Mouse (Mus musculus) liver, embryonic 16.5 days (tissue): ENCODE measurements around the gene Aoc1. TPM values are rescaled to one million over a fixed set of nuclear protein-coding genes. Genes with fewer than 3 reads are reported as not detected.
"Not testable (repeated sequence)": the region's sequence is repeated elsewhere in the genome, so short reads cannot be mapped to it uniquely, and the experiment has no call there.

Experiments used
- ATAC-seq: fragments of 200-750 bp; cut with Nextera tagmentation; 2 replicates; pipeline ENCODE4 v1.8.0; 2017; ENCODE audit warnings: low read depth, mild to moderate bottlenecking, moderate number of reproducible peaks, moderate library complexity
- H3K27ac ChIP-seq: fragments of 300-500 bp; sonication (generic); 2 replicates; pipeline ENCODE4 v1.5.1; 2014; ENCODE audit warnings: mild to moderate bottlenecking, low read length
- H3K27me3 ChIP-seq: fragments of 300-500 bp; sonication (generic); 2 replicates; pipeline ENCODE4 v1.6.1; 2014; ENCODE audit warnings: low read depth, low read length, mixed read lengths; ENCODE audit not compliant: control insufficient read depth, insufficient read depth
- H3K36me3 ChIP-seq: fragments of 300-500 bp; sonication (generic); 2 replicates; pipeline ENCODE4 v1.6.1; 2014; ENCODE audit warnings: mild to moderate bottlenecking; ENCODE audit not compliant: control insufficient read depth, insufficient read depth
- H3K4me1 ChIP-seq: fragments of 300-500 bp; sonication (generic); 2 replicates; pipeline ENCODE4 v1.6.1; 2014; ENCODE audit warnings: low read depth, low read length, mixed read lengths; ENCODE audit not compliant: control insufficient read depth
- H3K4me2 ChIP-seq: fragments of 300-500 bp; sonication (generic); 2 replicates; pipeline ENCODE4 v1.6.1; 2014; ENCODE audit warnings: low read depth, low read length, mixed read lengths
- H3K4me3 ChIP-seq: fragments of 300-500 bp; sonication (generic); 2 replicates; pipeline ENCODE4 v1.5.1; 2014; ENCODE audit warnings: low read depth, mild to moderate bottlenecking, low read length
- H3K9ac ChIP-seq: fragments of 300-500 bp; sonication (generic); 2 replicates; pipeline ENCODE4 v1.6.1; 2014; ENCODE audit warnings: low read depth, low read length
- H3K9me3 ChIP-seq: fragments of 300-500 bp; sonication (generic); replicated peaks from 2 replicates; pipeline ENCODE4 v1.6.1; 2016; ENCODE audit warnings: low read length; ENCODE audit not compliant: control insufficient read depth
- WGBS: fragments of 180-500 bp; shearing (Covaris S2); extraction: QIAGEN DNeasy Blood & Tissue Kit; methylation state at CpG from one replicate; pipeline ENCODE4 v1.1.7; 2014; ENCODE audit not compliant: insufficient replicate concordance; 5-methylcytosine and 5-hydroxymethylcytosine counted together
- polyA plus RNA-seq: library from polyadenylated mRNA; unstranded; fragments of >200 nt; fragmentation: Nextera tagmentation; extraction: Ambion mirVana; gene quantifications from 2 replicates; pipeline ENCODE4 v1.2.1, GENCODE M21; 2015

Aoc1 gene
- polyA plus RNA-seq, 1 experiment from 2014 or later = 0.20 TPM

DNA sequence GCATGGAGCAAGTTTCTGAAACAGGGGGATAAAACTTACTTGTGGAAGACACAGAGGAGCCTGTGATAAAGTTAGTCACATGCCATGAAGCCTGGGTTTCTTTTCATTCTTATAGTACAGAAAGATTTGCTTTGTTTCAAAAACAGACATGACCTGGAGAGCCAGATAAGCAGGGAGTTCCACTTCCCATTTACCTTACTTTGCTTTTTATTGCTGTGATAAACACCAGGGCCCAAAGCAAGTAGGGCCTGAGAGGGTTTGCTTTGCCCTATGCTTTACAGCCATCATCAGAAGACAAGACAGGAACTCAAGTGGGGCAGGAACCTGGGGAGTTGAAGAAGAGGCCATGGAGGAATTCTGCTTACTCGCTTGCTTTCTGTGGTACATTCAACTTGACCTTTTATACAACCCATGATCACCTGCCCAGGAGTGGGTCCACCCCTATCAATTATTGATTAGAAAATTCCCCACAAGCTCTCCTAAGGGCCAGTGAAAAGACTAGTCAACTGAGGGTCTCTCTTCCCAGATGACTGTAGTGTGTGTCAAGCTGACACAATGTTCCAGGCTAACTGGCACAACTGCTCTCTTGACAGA lies 7.4 kb upstream of the Aoc1 start:
- Histone ChIP-seq H3K36me3 (no peaks in the 10 kb centered on the region), H3K4me3 (no peak overlapping the region), H3K9me3 (no peaks in the 10 kb centered on the region), H3K9ac (no peak overlapping the region), H3K27me3 (no peaks in the 10 kb centered on the region), H3K27ac (no peak overlapping the region), H3K4me1 (no peaks in the 10 kb centered on the region), H3K4me2 (no peak overlapping the region)
- ATAC-seq = no peak
- WGBS = 58% methylated on average over 1 of the region's 1 CpGs

DNA sequence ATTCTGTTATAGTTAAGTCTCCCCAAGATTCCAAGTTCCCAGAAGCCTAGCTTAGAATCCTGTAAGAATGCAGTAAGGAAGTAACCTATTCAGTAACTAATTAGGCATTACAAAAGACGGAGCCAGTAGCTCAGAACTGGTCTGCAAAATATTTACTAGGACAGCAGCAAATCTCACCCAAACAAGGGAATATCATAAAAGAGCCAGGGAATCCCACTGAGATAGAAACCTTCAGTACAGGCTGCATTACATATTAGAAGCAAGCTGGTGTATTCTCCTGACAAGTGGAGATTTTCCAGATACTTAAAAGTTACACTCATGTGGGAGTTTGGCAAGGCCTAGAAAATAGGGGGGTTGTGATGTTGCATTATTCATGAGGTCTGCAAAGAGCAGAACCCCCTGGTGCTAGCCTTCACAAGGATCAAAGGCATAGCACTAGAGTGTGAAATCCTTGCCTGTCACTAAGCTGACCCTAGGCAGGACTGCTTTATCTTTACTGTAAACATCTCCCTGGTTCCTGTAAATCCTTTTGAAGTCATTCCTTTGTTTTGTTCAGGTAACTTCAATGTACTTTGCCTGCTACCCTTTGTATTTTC lies 6.2 kb upstream of the Aoc1 start:
- not testable (repeated sequence) for ATAC-seq, H3K9ac ChIP-seq, H3K4me1 ChIP-seq, H3K4me3 ChIP-seq, H3K4me2 ChIP-seq, H3K27me3 ChIP-seq, H3K27ac ChIP-seq, H3K36me3 ChIP-seq, H3K9me3 ChIP-seq
- WGBS = 49% methylated on average over 1 of the region's 1 CpGs

DNA sequence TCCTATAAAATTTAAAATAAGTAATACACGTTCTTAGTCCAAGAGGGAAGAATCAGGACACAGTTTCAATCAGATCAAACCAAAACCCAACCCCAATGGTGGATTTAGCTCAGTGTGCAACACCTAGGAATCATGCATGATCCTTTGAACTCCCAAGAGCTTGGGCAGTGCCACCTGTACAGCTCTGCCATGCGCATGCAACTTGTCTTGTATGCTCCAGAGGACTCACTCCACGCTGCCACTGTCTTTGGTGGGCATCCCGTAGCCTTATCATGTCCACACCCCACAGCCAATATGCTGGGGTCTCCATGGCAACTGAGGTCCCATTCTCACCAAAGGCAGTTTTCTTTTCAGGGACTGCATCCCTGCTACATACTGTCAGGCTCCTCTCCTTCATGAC lies 5.5 kb upstream of the Aoc1 start:
- Histone ChIP-seq H3K4me2 (no peak overlapping the region), H3K4me3 (no peak overlapping the region), H3K9ac (no peak overlapping the region), H3K36me3 (no peaks in the 10 kb centered on the region), H3K9me3 (no peaks in the 10 kb centered on the region), H3K27me3 (no peaks in the 10 kb centered on the region), H3K4me1 (no peaks in the 10 kb centered on the region), H3K27ac (no peak overlapping the region)
- whole genome bisulfite sequencing = 45% methylated on average over 4 of the region's 4 CpGs
- ATAC-seq = no peak

DNA sequence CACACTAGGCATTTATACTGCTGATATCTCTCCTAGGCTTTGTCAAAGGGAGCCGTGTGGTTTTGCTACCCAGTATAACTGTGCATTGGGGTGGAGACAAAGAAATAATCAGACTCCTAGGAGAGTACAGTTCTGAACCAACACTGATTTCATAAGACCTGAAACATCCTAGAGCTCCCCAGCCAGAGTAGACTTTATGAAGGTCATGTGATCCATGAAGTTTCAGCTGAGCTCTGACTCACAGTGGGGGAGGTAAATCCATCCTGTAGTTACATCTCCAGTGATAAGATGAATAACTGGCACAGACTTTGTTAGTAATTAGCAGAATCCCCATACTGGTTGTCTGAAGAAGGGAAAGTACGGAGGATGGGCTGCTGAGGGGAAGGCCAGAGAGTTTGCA lies 2.9 kb upstream of the Aoc1 start:
- Histone ChIP-seq H3K36me3 (no peaks in the 10 kb centered on the region), H3K4me3 (no peak overlapping the region), H3K27ac (no peak overlapping the region), H3K27me3 (no peaks in the 10 kb centered on the region), H3K4me1 (no peaks in the 10 kb centered on the region), H3K9me3 (no peaks in the 10 kb centered on the region), H3K4me2 (no peak overlapping the region), H3K9ac (no peak overlapping the region)
- ATAC-seq = no peak
- WGBS = 46% methylated on average over 2 of the region's 2 CpGs

DNA sequence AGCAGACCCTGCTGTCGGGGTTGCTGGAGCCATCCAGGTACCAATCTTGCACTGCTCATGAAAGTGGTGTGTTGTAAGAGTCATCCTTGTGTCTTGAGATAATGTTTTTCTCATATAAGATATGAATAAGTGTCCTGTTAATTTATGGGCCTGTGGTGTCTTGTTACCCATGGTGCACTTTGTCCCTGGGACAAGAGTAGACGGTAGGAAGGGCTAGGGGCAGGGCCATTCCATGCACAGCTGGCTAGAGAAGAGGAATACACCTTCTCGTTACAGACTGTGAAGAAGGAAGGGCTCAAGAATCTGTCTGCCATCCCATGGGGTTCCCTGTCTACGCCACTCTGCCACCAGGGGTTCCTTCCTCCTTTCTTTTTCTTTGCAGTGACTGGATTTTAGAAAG lies 1.9 kb downstream of the Aoc1 start:
- 49% methylated on average over 4 of the region's 4 CpGs for WGBS
- Histone ChIP-seq H3K9ac (no peak overlapping the region), H3K4me3 (no peak overlapping the region), H3K9me3 (no peaks in the 10 kb centered on the region), H3K4me2 (no peak overlapping the region), H3K27ac (no peak overlapping the region), H3K27me3 (no peaks in the 10 kb centered on the region), H3K4me1 (no peaks in the 10 kb centered on the region), H3K36me3 (no peaks in the 10 kb centered on the region)
- no peak for ATAC-seq

DNA sequence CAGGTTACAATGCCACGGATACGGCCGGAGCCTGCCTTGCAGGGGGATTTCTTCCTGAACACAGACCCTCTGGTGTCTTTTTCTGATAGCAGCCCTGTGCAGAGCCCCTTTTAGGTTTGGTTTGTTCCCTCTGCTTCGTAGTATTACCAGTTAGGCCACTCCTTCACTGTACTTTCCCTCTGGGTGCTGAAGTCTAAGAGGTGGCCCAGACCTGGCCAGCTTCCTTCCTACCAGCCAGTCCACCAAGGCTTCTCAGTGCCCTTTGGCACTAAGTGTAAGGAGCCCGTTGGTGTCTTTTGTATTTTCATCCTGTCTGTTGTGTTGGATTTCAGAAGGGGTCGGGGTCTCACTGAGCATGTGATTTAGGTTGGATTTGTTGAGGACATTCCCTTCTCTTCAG lies 2.8 kb downstream of the Aoc1 start:
- WGBS = 55% methylated on average over 6 of the region's 6 CpGs
- H3K36me3 ChIP-seq = no peaks in the 10 kb centered on the region
- no peaks in the 10 kb centered on the region for H3K4me1 ChIP-seq
- H3K4me3 ChIP-seq = no peak overlapping the region
- H3K9me3 ChIP-seq = no peaks in the 10 kb centered on the region
- no peak overlapping the region for H3K4me2 ChIP-seq
- no peak overlapping the region for H3K9ac ChIP-seq
- no peak for ATAC-seq
- H3K27me3 ChIP-seq = no peaks in the 10 kb centered on the region
- no peak overlapping the region for H3K27ac ChIP-seq

DNA sequence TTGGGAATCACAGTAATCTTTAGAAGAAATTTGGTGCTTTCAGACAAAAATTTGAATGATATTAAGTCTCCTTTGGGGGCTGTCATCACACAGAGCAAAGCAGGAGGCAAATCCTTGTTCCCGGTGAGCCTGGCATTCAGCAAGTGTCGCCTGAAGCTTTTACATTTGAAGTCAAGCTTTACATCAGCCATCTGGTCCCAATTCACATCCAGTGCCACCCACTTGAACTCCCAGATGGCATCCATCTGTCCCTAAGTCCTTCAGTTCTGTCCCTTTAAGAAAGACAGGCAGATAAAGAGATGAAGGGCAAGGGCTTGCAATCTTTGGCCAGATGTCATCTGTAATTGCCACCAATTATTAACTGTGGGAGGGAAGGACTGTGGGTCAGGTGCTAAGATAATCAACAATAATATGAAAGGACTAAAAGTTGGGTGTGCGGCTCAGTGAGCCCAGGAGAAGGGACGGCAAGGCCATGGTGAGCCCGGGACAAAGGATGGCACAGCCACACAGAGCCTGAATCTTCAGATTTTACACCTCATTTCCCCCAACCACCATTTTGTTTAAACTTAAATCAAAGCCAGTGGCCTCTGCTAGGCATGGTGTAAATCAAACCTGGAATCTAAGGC lies 3.9 kb downstream of the Aoc1 start:
- Histone ChIP-seq H3K4me3 (no peak overlapping the region), H3K9me3 (no peaks in the 10 kb centered on the region), H3K36me3 (no peaks in the 10 kb centered on the region), H3K4me2 (no peak overlapping the region), H3K27me3 (no peaks in the 10 kb centered on the region), H3K9ac (no peak overlapping the region), H3K4me1 (no peaks in the 10 kb centered on the region), H3K27ac (no peak overlapping the region)
- ATAC-seq = no peak
- WGBS = 71% methylated on average over 5 of the region's 5 CpGs

DNA sequence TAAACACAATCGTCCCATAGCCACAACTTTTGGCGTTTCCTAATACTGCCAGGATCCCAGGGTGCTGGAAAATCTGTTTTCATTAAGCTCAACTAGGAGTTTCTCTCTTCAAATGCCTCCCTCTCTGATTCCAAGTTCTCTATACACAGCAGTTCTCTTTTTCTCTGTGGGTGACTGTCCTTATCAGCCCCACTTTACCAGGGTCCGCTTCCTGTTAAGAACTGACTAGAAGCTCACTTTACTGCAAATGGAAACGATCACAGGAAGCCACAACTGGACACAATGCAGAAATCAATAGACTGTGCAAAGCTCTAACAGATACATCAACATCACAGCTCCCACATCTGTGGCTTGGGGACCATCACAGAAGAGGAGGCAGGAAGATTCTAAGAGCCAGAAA lies 21.5 kb downstream of the Aoc1 start:
- no peaks in the 10 kb centered on the region for H3K27me3 ChIP-seq
- no peaks in the 10 kb centered on the region for H3K4me1 ChIP-seq
- no peak overlapping the region for H3K27ac ChIP-seq
- WGBS = 11% methylated on average over 4 of the region's 4 CpGs
- H3K4me3 ChIP-seq = no peak overlapping the region
- no peak for ATAC-seq
- H3K4me2 ChIP-seq = no peak overlapping the region
- H3K9ac ChIP-seq = no peak overlapping the region
- no peaks in the 10 kb centered on the region for H3K9me3 ChIP-seq
- H3K36me3 ChIP-seq = no peaks in the 10 kb centered on the region

DNA sequence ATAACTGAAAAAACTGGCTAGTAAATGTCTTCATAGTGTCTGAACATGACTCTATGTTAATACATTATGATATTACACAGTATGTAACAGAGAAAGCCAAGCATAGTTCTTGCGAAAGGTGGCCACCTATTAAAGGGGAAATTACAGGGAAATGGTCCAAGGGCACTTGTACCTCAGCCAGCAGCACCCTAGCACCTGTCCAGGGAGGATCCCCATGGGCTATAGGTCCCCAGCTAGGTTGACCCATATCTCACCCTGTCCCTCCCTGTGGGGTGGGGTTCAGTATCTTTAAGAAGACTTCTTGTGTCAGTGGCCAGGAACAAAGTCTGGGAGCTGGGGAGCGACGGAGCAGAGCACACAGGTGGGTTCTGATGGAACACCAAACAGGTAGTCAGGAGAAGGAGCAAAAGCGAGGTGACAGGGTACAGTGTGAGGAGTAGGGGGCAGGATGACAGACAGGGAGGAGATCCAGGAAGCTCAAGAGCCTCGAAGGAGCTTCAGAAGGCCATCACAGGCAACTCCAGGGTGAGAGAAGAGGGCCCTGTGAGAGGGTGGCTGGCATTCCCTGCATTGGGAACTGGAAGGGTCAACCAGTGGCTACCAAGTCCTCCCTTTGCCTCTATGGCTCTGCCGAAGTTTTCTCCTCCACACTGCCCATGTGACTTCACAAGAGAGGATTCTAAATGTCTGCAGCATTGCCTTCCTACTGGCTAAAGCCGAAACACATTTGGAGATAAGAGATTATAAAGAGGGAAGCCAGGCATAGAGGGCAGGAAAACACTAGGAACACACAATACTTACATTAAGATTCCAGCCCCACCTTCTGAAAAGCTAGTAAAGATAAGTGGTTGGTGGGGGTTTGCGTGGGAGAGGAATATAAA lies 22.5 kb downstream of the Aoc1 start:
- Histone ChIP-seq H3K4me2 (no peak overlapping the region), H3K27ac (no peak overlapping the region), H3K4me3 (no peak overlapping the region), H3K36me3 (no peaks in the 10 kb centered on the region), H3K27me3 (no peaks in the 10 kb centered on the region), H3K4me1 (no peaks in the 10 kb centered on the region), H3K9me3 (no peaks in the 10 kb centered on the region), H3K9ac (no peak overlapping the region)
- no peak for ATAC-seq
- 50% methylated on average over 8 of the region's 8 CpGs for WGBS
